Mouse (Mus musculus) forebrain, embryonic 13.5 days (tissue): Measurements from ENCODE around the gene Lrrc19. TPM values are rescaled to one million over a fixed set of nuclear protein-coding genes. Genes with fewer than 3 reads are reported as not detected.

ENCODE experiments used
- microRNA counts: library from miRNA; unstranded; fragments of <30 nt; microRNA quantifications from one replicate; lab custom pipeline; 2016
- microRNA-seq: library from miRNA; unstranded; fragments of <30 nt; microRNA quantifications from one replicate; pipeline ENCODE4, GENCODE M21; 2016
- polyA plus RNA-seq: library from polyadenylated mRNA; unstranded; fragments of >200 nt; fragmentation: Nextera tagmentation; extraction: Ambion mirVana; gene quantifications from 2 replicates; pipeline ENCODE4 v1.2.1, GENCODE M21; 2015

Gene Lrrc19
- polyA plus RNA-seq, 1 experiment from 2014 or later: 0.54 TPM

MicroRNAs within 50 kb of the gene (microRNA counts, 519-probe panel; counts per million panel counts)
- 4,480 counts per million, percentile 84 among the panel's probes with 10 or more counts for microRNA mmu-miR-872 (lab: Ali Mortazavi, UCI)

Small RNA genes lying within 50 kb of the gene (microRNA-seq; reads per million reads assigned to microRNA genes)
- 4,006 reads per million, percentile 88 among the genes with 10 or more reads in this experiment for gene Mir872

Other genes with a start within 250 kb of the Lrrc19 start
- 0.93 TPM in 1 of 2 replicates, not detected in the other for gene Gm10306, start 93.6 kb downstream of the Lrrc19 start, polyA plus RNA-seq
- gene Caap1, start 93.3 kb downstream of the Lrrc19 start, polyA plus RNA-seq: 27.3 and 27.7 TPM in 2 replicates
- 83.8 and 86.6 TPM in 2 replicates for gene Plaa, start 46.9 kb downstream of the Lrrc19 start, polyA plus RNA-seq
- gene Ift74, start 35.7 kb downstream of the Lrrc19 start, polyA plus RNA-seq: 46.2 and 46.3 TPM in 2 replicates
- 5.7 and 6.3 TPM in 2 replicates for gene Tek, start 89.1 kb upstream of the Lrrc19 start, polyA plus RNA-seq